Mouse (Mus musculus) liver, embryonic 16.5 days (tissue): Measurements from ENCODE around the gene Ctns. TPM values are rescaled to one million over a fixed set of nuclear protein-coding genes. Genes with fewer than 3 reads are reported as not detected.
A peak's percentile ranks its signal among the peaks of the same experiment; 100 is the strongest.

ENCODE experiments used
- ATAC-seq: fragments of 200-750 bp; cut with Nextera tagmentation; 2 replicates; pipeline ENCODE4 v1.8.0; 2017; ENCODE audit warnings: low read depth, mild to moderate bottlenecking, moderate number of reproducible peaks, moderate library complexity
- H3K27ac ChIP-seq: fragments of 300-500 bp; sonication (generic); 2 replicates; pipeline ENCODE4 v1.5.1; 2014; ENCODE audit warnings: mild to moderate bottlenecking, low read length
- H3K27me3 ChIP-seq: fragments of 300-500 bp; sonication (generic); 2 replicates; pipeline ENCODE4 v1.6.1; 2014; ENCODE audit warnings: low read depth, low read length, mixed read lengths; ENCODE audit not compliant: control insufficient read depth, insufficient read depth
- H3K36me3 ChIP-seq: fragments of 300-500 bp; sonication (generic); 2 replicates; pipeline ENCODE4 v1.6.1; 2014; ENCODE audit warnings: mild to moderate bottlenecking; ENCODE audit not compliant: control insufficient read depth, insufficient read depth
- H3K4me1 ChIP-seq: fragments of 300-500 bp; sonication (generic); 2 replicates; pipeline ENCODE4 v1.6.1; 2014; ENCODE audit warnings: low read depth, low read length, mixed read lengths; ENCODE audit not compliant: control insufficient read depth
- H3K4me2 ChIP-seq: fragments of 300-500 bp; sonication (generic); 2 replicates; pipeline ENCODE4 v1.6.1; 2014; ENCODE audit warnings: low read depth, low read length, mixed read lengths
- H3K4me3 ChIP-seq: fragments of 300-500 bp; sonication (generic); 2 replicates; pipeline ENCODE4 v1.5.1; 2014; ENCODE audit warnings: low read depth, mild to moderate bottlenecking, low read length
- H3K9ac ChIP-seq: fragments of 300-500 bp; sonication (generic); 2 replicates; pipeline ENCODE4 v1.6.1; 2014; ENCODE audit warnings: low read depth, low read length
- H3K9me3 ChIP-seq: fragments of 300-500 bp; sonication (generic); replicated peaks from 2 replicates; pipeline ENCODE4 v1.6.1; 2016; ENCODE audit warnings: low read length; ENCODE audit not compliant: control insufficient read depth
- WGBS: fragments of 180-500 bp; shearing (Covaris S2); extraction: QIAGEN DNeasy Blood & Tissue Kit; methylation state at CpG from one replicate; pipeline ENCODE4 v1.1.7; 2014; ENCODE audit not compliant: insufficient replicate concordance; 5-methylcytosine and 5-hydroxymethylcytosine counted together
- polyA plus RNA-seq: library from polyadenylated mRNA; unstranded; fragments of >200 nt; fragmentation: Nextera tagmentation; extraction: Ambion mirVana; gene quantifications from 2 replicates; pipeline ENCODE4 v1.2.1, GENCODE M21; 2015

Ctns gene
- 8.0 and 8.6 TPM in 2 replicates for polyA plus RNA-seq

DNA sequence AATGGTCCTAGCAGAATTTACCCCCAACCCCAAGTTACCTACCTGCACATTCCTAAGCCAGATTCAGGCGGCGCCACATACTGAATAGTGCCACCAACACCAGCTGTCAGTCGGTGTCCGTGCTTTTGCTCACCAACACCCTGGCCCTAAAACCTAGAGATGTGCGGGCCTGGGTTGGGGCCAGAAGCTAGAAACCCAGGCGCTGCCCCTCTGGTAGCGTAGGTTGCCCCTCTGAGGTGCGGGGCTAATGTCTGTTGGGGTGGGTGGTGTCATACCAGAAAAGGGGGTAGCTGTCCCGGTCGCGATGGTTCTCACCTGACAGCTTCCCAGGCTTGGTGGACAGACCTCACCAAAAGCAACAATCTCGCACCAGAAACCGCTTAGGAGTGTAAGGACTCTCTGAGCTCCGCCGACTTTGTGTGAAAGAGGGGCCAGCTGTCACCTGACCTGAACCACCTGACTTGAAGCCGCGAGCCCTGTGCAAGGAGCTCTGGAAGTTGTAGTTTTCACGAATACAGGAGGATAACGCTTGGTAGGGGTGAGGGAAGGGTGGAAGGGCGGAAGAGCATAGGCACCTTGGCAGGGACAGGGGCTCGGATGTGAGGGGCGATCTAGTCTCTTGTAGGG lies at the start of gene Ctns:
Ctns (minus strand) TSS at position 440 of the 627 bp plus-strand sequence.
- peaks cover 13% of the 10 kb centered on the region for H3K4me1 ChIP-seq
- peak within 1 kb of the TSS; percentile 82 for H3K9ac ChIP-seq
- H3K27ac ChIP-seq, result peak within 1 kb of the TSS; percentile 82
- H3K9me3 ChIP-seq, result no peaks in the 10 kb centered on the region
- peak; percentile 92 for ATAC-seq
- H3K4me3 ChIP-seq, result peak within 1 kb of the TSS; percentile 76
- H3K27me3 ChIP-seq, result no peaks in the 10 kb centered on the region
- H3K36me3 ChIP-seq, result no peaks in the 10 kb centered on the region
- peak within 1 kb of the TSS; percentile 88 for H3K4me2 ChIP-seq
- 1% methylated on average over 22 of the region's 22 CpGs for WGBS

GRCm38 (mm10) chr11:73242777-73243176 lies 43.9 kb upstream of the Ctns start:
- no peak for ATAC-seq
- 70% methylated on average over 4 of the region's 4 CpGs for WGBS

GRCm38 (mm10) chr11:73242199-73242598 lies 43.4 kb upstream of the Ctns start:
- Histone ChIP-seq H3K9me3 (no peaks in the 10 kb centered on the region), H3K4me2 (no peak overlapping the region), H3K9ac (no peak overlapping the region), H3K27me3 (no peaks in the 10 kb centered on the region), H3K4me1 (no peaks in the 10 kb centered on the region), H3K36me3 (no peaks in the 10 kb centered on the region), H3K27ac (no peak overlapping the region), H3K4me3 (no peak overlapping the region)
- ATAC-seq, result no peak
- WGBS, result 66% methylated on average over 6 of the region's 6 CpGs

More at GRCm38 (mm10) chr11:73242777-73243176, 43.9 kb upstream of the Ctns start:
- Histone ChIP-seq H3K27ac (no peak overlapping the region), H3K27me3 (no peaks in the 10 kb centered on the region), H3K9ac (no peak overlapping the region), H3K36me3 (no peaks in the 10 kb centered on the region), H3K9me3 (no peaks in the 10 kb centered on the region), H3K4me3 (no peak overlapping the region), H3K4me1 (no peaks in the 10 kb centered on the region), H3K4me2 (no peak overlapping the region)

DNA sequence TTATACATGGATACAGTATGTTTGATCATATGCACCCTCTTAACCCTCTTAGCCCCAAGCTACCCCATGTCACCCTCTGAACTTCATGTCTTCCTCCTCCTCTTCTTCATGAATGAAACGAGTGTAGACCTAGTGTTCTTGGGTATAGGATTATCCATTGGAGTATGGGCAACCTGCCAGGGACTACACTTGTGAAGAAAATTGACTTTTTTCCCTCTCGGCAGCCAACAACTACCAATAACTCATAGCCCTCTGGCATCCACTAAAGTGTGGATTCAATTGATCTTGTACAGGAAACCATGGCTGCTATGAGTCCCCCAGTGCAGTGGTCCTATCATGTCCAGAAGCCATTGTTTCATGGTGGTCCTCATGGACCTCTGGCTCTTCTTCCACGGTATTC lies 37.9 kb upstream of the Ctns start:
- Histone ChIP-seq H3K36me3 (no peaks in the 10 kb centered on the region), H3K4me2 (no peak overlapping the region), H3K27me3 (no peaks in the 10 kb centered on the region), H3K4me1 (no peaks in the 10 kb centered on the region), H3K27ac (no peak overlapping the region), H3K9me3 (no peaks in the 10 kb centered on the region), H3K9ac (no peak overlapping the region), H3K4me3 (no peak overlapping the region)
- 49% methylated on average over 3 of the region's 3 CpGs for WGBS
- ATAC-seq, result no peak

DNA sequence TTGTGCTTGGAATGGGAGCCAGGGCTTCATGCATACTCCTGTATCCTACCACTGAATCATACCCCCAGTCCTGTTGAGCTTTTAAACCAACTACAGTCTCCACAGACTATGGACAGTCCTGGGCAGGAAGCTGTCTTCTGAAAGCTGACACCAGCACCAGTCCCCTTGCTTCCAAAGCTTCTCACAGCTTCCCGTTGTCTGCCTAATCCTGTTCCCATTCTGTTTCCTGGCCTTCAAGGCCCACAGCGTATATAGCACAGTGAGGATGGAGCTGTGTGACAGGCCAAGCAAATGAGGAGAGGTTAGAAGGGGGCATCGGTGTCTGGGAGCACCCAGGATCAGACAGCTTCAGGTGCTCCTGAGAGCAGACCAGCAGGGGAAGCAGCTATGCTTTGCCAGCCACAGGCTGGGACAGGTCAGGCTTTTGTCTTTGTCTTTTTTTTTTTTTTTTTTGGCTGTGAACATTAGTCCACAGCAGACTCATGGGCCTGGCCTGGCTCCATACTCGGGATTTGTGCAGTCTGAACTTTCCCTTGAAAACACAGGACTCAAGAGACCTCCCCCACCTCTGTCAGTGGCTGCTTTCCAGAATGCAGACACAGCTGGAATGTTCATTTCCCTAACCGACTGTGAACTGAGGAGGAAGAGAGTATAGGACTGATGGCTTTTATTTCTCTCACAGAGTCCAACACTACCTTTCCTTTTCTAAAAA lies 37.3 kb upstream of the Ctns start:
- no peak overlapping the region for H3K4me3 ChIP-seq
- no peaks in the 10 kb centered on the region for H3K27me3 ChIP-seq
- no peaks in the 10 kb centered on the region for H3K4me1 ChIP-seq
- 28% methylated on average over 5 of the region's 5 CpGs for WGBS
- no peak overlapping the region for H3K27ac ChIP-seq
- ATAC-seq, result no peak
- no peak overlapping the region for H3K4me2 ChIP-seq
- H3K36me3 ChIP-seq, result no peaks in the 10 kb centered on the region
- H3K9ac ChIP-seq, result no peak overlapping the region
- no peaks in the 10 kb centered on the region for H3K9me3 ChIP-seq

GRCm38 (mm10) chr11:73233992-73234391 lies 35.1 kb upstream of the Ctns start, which contains the start of gene Trpv1:
TSS of gene Trpv1 (plus strand) at chr11:73234292.
- no peaks in the 10 kb centered on the region for H3K4me1 ChIP-seq
- WGBS, result 55% methylated on average over 5 of the region's 5 CpGs
- H3K9ac ChIP-seq, result no peak within 1 kb of the TSS
- no peaks in the 10 kb centered on the region for H3K36me3 ChIP-seq
- no peak within 1 kb of the TSS for H3K4me3 ChIP-seq
- ATAC-seq, result no peak
- no peak within 1 kb of the TSS for H3K27ac ChIP-seq
- H3K4me2 ChIP-seq, result no peak within 1 kb of the TSS
- H3K27me3 ChIP-seq, result no peaks in the 10 kb centered on the region
- H3K9me3 ChIP-seq, result no peaks in the 10 kb centered on the region

DNA sequence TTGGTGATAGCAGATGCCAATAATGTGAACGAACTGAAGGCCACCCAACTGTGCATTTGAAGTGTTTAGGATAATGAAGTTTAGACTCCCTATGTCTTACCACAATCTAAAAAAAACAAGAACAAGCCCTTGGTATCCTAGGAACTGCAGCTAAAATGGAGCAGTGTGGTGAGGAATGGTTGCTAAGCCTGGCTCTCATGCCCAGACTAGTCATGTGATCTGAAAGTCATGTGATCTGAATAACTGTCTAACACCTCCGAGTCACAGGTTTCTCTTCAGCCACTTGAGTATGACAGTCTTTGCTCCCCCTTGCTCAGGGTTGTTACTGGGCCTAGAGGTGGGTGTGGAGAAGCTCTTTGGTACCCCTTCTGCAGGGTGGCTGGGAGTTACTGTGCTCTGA lies 33.7 kb upstream of the Ctns start:
- no peak for ATAC-seq
- WGBS, result 36% methylated on average over 2 of the region's 2 CpGs
- Histone ChIP-seq H3K9ac (no peak overlapping the region), H3K9me3 (no peaks in the 10 kb centered on the region), H3K27me3 (no peaks in the 10 kb centered on the region), H3K36me3 (no peaks in the 10 kb centered on the region), H3K27ac (no peak overlapping the region), H3K4me2 (no peak overlapping the region), H3K4me3 (no peak overlapping the region), H3K4me1 (no peaks in the 10 kb centered on the region)

GRCm38 (mm10) chr11:73230081-73230480 lies 31.2 kb upstream of the Ctns start:
- Histone ChIP-seq H3K27ac (no peak overlapping the region), H3K36me3 (no peaks in the 10 kb centered on the region), H3K4me1 (no peaks in the 10 kb centered on the region), H3K4me3 (no peak overlapping the region), H3K27me3 (no peaks in the 10 kb centered on the region), H3K4me2 (no peak overlapping the region), H3K9ac (no peak overlapping the region), H3K9me3 (no peaks in the 10 kb centered on the region)
- no peak for ATAC-seq
- 61% methylated on average over 5 of the region's 5 CpGs for WGBS

DNA sequence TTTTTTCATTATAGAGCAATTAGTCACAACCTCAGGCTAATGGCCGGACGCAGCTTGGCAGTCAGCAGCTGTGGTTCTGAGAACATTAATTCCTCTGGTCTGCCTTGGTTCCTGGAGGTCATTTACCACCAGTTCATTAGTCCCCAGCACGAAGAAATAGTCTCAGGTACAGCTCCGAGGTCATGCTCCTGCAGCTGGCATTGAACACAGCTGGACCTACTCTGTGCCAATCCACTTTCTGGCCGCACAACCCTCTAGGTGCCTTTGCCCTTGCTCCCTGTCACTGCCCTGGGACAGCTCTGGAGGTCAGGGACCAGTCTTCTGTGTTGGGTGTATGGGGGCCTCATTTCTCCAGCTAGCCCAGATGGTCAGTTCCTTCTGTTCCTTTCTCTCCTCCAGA lies 30.0 kb upstream of the Ctns start:
- 54% methylated on average over 5 of the region's 5 CpGs for WGBS
- H3K36me3 ChIP-seq, result no peaks in the 10 kb centered on the region
- H3K9ac ChIP-seq, result no peak overlapping the region
- no peaks in the 10 kb centered on the region for H3K9me3 ChIP-seq
- ATAC-seq, result no peak
- no peak overlapping the region for H3K27ac ChIP-seq
- H3K4me1 ChIP-seq, result no peaks in the 10 kb centered on the region
- no peaks in the 10 kb centered on the region for H3K27me3 ChIP-seq
- no peak overlapping the region for H3K4me3 ChIP-seq
- no peak overlapping the region for H3K4me2 ChIP-seq
